Mouse (Mus musculus) cerebellum, postnatal 36 days (tissue): ENCODE measurements around the gene Gabrr1.

Experiments used
- DNase-seq, 2 experiments: peaks; one replicate each; pipeline ENCODE4 v3.0.0; 2021 to 2022; ENCODE audit warnings: mixed read lengths in 2 of 2

Gabrr1 gene

GRCm38 (mm10) chr4:33208881-33209841, 76.8 kb downstream of the Gabrr1 start, which contains the start of gene Srsf12:
Gene Srsf12, plus strand, starts transcription at chr4:33208991.
- peak; percentile 69 to 72 for DNase-seq
